Mouse (Mus musculus): ENCODE results near the gene Mybbp1a. TPM values are rescaled to one million over a fixed set of nuclear protein-coding genes. Genes with fewer than 3 reads are reported as not detected.

Mybbp1a gene
- polyA plus RNA-seq, 1 experiment from 2014 or later: 61.9 TPM

DNA sequence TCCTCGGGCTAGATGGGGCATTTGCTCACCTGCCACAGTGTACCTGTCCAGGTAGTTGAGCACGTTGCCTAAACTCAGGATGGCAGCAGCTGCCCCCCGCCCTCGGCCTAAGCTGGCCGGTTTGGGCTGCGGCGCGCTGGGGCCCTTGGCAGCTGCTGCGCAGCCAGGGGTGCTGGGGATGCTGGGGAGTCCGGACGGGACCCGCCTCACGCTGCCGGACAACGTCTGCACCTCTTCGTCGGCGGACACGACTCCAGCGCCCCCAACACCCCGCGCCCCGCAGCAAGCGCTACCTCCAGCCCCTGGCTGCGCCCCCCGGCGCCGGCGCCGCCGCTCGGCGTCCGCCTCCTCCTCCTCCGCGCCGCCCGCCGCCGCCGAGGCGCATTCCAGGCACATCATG lies 48.2 kb downstream of the Mybbp1a start:
- peak; percentile 6; the same call in 1 of the 2 replicates for ATAC-seq (ENCODE audit: insufficient number of reproducible peaks, insufficient read depth, low FRiP score, low read depth)
- Histone ChIP-seq H3K27ac (replicated peaks in 1 of 2; ENCODE audit: control insufficient read depth in 1 of 2, insufficient read depth in 1 of 2, low read depth in 2 of 2, low read length in 2 of 2) (no peak overlapping the region), H3K4me2 (ENCODE audit: low read length) (peak overlapping the region; percentile 98), H3K36me3 (ENCODE audit: control insufficient read depth, insufficient read depth, low read length) (no peaks in the 10 kb centered on the region), H3K4me1 (ENCODE audit: control insufficient read depth in 2 of 2, insufficient read depth in 2 of 2, low read length in 2 of 2) (peaks cover 3 to 13% of the 10 kb centered on the region in 2 experiments; a peak in 3 of 4 replicates), H3K9ac (ENCODE audit: low read length) (peak overlapping the region; percentile 67), H3K27me3 (ENCODE audit: control insufficient read depth, insufficient read depth, low read length) (peaks cover 27% of the 10 kb centered on the region), H3K9me3 (ENCODE audit: control insufficient read depth, low read length) (no peaks in the 10 kb centered on the region), H3K4me3 (ENCODE audit: control insufficient read depth in 1 of 2, insufficient read depth in 1 of 2, low read depth in 1 of 2, low read length in 2 of 2) (peak overlapping the region; percentile 48 to 62)
- WGBS: under 1% methylated on average over 36 of the region's 42 CpGs

GRCm38 (mm10) chr11:72489881-72490301 lies 48.7 kb downstream of the Mybbp1a start, which contains the start of gene Spns2:
Spns2 (minus strand) TSS chr11:72489904.
- Histone ChIP-seq H3K4me3 (ENCODE audit: control insufficient read depth in 1 of 2, insufficient read depth in 1 of 2, low read depth in 1 of 2, low read length in 2 of 2) (peak within 1 kb of the TSS; percentile 48 to 62), H3K27ac (replicated peaks in 1 of 2; ENCODE audit: control insufficient read depth in 1 of 2, insufficient read depth in 1 of 2, low read depth in 2 of 2, low read length in 2 of 2) (no peak within 1 kb of the TSS), H3K9me3 (ENCODE audit: control insufficient read depth, low read length) (no peaks in the 10 kb centered on the region), H3K27me3 (ENCODE audit: control insufficient read depth, insufficient read depth, low read length) (peaks cover 27% of the 10 kb centered on the region), H3K4me1 (ENCODE audit: control insufficient read depth in 2 of 2, insufficient read depth in 2 of 2, low read length in 2 of 2) (peaks cover 3 to 13% of the 10 kb centered on the region in 2 experiments; a peak in 3 of 4 replicates), H3K9ac (ENCODE audit: low read length) (peak within 1 kb of the TSS; percentile 67), H3K4me2 (ENCODE audit: low read length) (peak within 1 kb of the TSS; percentile 98), H3K36me3 (ENCODE audit: control insufficient read depth, insufficient read depth, low read length) (no peaks in the 10 kb centered on the region)
- ATAC-seq (ENCODE audit: insufficient number of reproducible peaks, insufficient read depth, low FRiP score, low read depth): peak; percentile 82
- under 1% methylated on average over 42 of the region's 42 CpGs for WGBS

DNA sequence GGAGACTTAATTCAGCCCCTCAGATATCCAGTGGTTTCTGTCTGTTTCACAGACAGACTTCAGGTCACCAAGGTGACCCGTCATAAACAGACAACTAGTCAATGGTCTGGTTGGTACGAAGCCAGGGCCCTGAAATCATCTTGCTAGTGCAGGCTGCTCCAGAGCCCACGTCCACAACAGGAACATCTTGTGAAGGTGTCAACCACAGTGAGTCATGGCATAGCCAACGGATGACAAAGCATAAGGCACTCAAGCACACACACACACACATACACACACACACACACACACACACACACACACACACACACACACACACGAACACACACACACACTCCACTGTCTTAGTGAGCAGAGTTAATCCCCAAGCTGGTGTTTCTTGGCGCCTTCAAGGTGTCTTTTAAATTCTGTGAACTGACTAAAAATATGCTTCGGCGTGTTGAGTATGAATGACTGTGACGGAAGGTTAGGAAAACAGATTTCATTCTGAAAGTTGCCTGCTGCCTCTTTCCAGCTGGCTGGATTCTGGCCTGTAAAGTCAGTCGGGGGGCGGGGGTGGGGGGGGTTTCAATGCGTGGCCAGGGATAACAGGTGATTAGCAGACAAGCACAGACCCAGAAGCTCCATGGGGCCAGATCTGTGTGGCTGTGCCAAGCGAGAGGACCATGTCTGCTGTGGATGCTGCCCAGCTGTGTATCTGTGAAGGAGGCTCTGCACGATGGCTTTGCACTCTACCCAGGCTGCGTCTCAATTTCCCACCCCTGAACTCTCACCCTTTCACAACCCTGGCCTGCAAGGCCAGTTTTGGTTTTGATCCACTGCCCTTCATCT lies 50.2 kb downstream of the Mybbp1a start:
- WGBS: 67% methylated on average over 15 of the region's 15 CpGs
- no peak overlapping the region for H3K9ac ChIP-seq (ENCODE audit: low read length)
- H3K4me1 ChIP-seq (ENCODE audit: control insufficient read depth in 2 of 2, insufficient read depth in 2 of 2, low read length in 2 of 2): peaks cover 3 to 13% of the 10 kb centered on the region in 2 experiments; a peak in 3 of 4 replicates
- H3K4me2 ChIP-seq (ENCODE audit: low read length): no peak overlapping the region
- ATAC-seq (ENCODE audit: insufficient number of reproducible peaks, insufficient read depth, low FRiP score, low read depth): no peak
- H3K4me3 ChIP-seq (ENCODE audit: control insufficient read depth in 1 of 2, insufficient read depth in 1 of 2, low read depth in 1 of 2, low read length in 2 of 2): no peak overlapping the region
- H3K27ac ChIP-seq (replicated peaks in 1 of 2; ENCODE audit: control insufficient read depth in 1 of 2, insufficient read depth in 1 of 2, low read depth in 2 of 2, low read length in 2 of 2): no peak overlapping the region
- H3K9me3 ChIP-seq (ENCODE audit: control insufficient read depth, low read length): no peaks in the 10 kb centered on the region
- H3K36me3 ChIP-seq (ENCODE audit: control insufficient read depth, insufficient read depth, low read length): no peaks in the 10 kb centered on the region
- peaks cover 27% of the 10 kb centered on the region for H3K27me3 ChIP-seq (ENCODE audit: control insufficient read depth, insufficient read depth, low read length)

DNA sequence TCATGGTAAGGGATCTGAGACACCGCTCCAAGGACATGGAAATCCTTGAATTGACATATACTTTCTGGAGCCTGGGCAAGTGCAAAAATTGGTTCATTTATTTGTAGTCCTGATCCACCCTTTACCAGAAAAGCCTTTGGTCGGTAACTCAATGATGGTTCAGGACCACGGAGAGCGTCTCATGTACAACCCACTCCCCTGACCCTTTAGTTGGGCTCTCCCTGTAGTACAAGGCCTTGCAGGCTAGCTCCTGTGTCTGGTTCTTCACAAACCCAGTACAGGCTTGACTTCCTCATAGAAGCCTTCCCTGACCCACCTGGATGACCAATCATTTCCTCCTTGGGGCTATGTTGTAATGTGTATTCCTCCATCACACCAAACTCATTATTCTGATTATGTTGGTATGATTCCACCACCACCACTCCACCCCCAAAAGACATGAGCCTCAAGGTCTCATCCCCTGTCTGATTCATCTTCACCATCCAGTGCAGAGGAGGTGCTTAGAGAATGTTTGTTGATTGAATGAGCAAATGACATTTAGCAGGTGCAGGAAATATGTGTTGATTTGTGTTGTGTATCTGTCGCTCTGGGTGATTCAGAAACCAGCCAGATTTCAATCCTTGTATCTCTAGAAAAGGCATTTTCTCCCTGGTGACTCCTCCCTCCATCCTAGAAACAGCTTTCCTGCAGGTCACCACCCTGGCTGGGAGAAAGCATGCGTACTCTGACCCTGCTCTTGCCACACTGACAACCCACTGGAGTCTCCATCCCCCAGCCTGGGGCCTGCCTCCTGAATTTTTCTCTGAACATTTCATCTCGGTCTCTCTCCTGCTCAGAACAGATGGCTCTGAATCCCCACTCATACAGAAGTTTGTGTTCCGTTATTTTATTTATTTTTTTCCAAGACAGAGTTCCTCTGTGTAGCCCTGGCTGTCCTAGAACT lies 53.2 kb downstream of the Mybbp1a start:
- no peak for ATAC-seq (ENCODE audit: insufficient number of reproducible peaks, insufficient read depth, low FRiP score, low read depth)
- no peak overlapping the region for H3K4me2 ChIP-seq (ENCODE audit: low read length)
- no peak overlapping the region for H3K9ac ChIP-seq (ENCODE audit: low read length)
- no peaks in the 10 kb centered on the region for H3K36me3 ChIP-seq (ENCODE audit: control insufficient read depth, insufficient read depth, low read length)
- 48% methylated on average over 8 of the region's 8 CpGs for WGBS
- H3K4me1 ChIP-seq (ENCODE audit: control insufficient read depth in 2 of 2, insufficient read depth in 2 of 2, low read length in 2 of 2): peaks cover under 1 to 3% of the 10 kb centered on the region in 2 experiments; a peak in 3 of 4 replicates
- no peak overlapping the region for H3K27ac ChIP-seq (replicated peaks in 1 of 2; ENCODE audit: control insufficient read depth in 1 of 2, insufficient read depth in 1 of 2, low read depth in 2 of 2, low read length in 2 of 2)
- no peaks in the 10 kb centered on the region for H3K9me3 ChIP-seq (ENCODE audit: control insufficient read depth, low read length)
- peaks cover 6% of the 10 kb centered on the region for H3K27me3 ChIP-seq (ENCODE audit: control insufficient read depth, insufficient read depth, low read length)
- no peak overlapping the region for H3K4me3 ChIP-seq (ENCODE audit: control insufficient read depth in 1 of 2, insufficient read depth in 1 of 2, low read depth in 1 of 2, low read length in 2 of 2)

- Histone ChIP-seq H3K4me1 (ENCODE audit: control insufficient read depth in 2 of 2, insufficient read depth in 2 of 2, low read length in 2 of 2) (no peaks in the 10 kb centered on the region), H3K4me2 (ENCODE audit: low read length) (no peak overlapping the region), H3K9ac (ENCODE audit: low read length) (no peak overlapping the region), H3K4me3 (ENCODE audit: control insufficient read depth in 1 of 2, insufficient read depth in 1 of 2, low read depth in 1 of 2, low read length in 2 of 2) (no peak overlapping the region), H3K27me3 (ENCODE audit: control insufficient read depth, insufficient read depth, low read length) (0 out of 2 replicates have a peak, but pooled peaks cover 4% of the 10 kb centered on the region), H3K9me3 (ENCODE audit: control insufficient read depth, low read length) (no peaks in the 10 kb centered on the region), H3K27ac (replicated peaks in 1 of 2; ENCODE audit: control insufficient read depth in 1 of 2, insufficient read depth in 1 of 2, low read depth in 2 of 2, low read length in 2 of 2) (no peak overlapping the region), H3K36me3 (ENCODE audit: control insufficient read depth, insufficient read depth, low read length) (no peaks in the 10 kb centered on the region)
- ATAC-seq (ENCODE audit: insufficient number of reproducible peaks, insufficient read depth, low FRiP score, low read depth): no peak
- 56% methylated on average over 3 of the region's 3 CpGs for WGBS
Observed at GRCm38 (mm10) chr11:72496066-72496465, 54.9 kb downstream of the Mybbp1a start.

DNA sequence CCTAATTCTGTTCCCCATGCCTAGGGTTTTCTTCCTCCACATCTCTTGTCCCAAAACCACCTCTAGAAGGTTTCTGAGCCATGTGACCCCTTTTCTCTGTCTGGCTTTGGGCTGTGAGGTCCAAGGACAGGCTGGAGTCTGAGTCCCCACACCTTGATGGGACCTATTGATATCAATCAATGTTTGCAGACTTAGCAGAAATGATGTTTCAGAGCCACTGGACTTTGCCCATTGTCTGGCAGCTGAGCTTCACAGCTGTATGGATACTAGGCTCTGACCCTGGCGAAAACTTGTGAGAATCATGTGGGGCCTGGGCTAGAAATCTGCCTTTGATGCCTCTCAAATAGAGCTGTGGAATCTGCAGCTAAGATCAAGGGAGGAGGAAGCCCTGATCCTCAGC lies 55.6 kb downstream of the Mybbp1a start:
- Histone ChIP-seq H3K4me2 (ENCODE audit: low read length) (no peak overlapping the region), H3K27me3 (ENCODE audit: control insufficient read depth, insufficient read depth, low read length) (0 out of 2 replicates have a peak, but pooled peaks cover 4% of the 10 kb centered on the region), H3K27ac (replicated peaks in 1 of 2; ENCODE audit: control insufficient read depth in 1 of 2, insufficient read depth in 1 of 2, low read depth in 2 of 2, low read length in 2 of 2) (no peak overlapping the region), H3K9me3 (ENCODE audit: control insufficient read depth, low read length) (no peaks in the 10 kb centered on the region), H3K4me3 (ENCODE audit: control insufficient read depth in 1 of 2, insufficient read depth in 1 of 2, low read depth in 1 of 2, low read length in 2 of 2) (no peak overlapping the region), H3K36me3 (ENCODE audit: control insufficient read depth, insufficient read depth, low read length) (no peaks in the 10 kb centered on the region), H3K4me1 (ENCODE audit: control insufficient read depth in 2 of 2, insufficient read depth in 2 of 2, low read length in 2 of 2) (peaks cover 4 to 5% of the 10 kb centered on the region in 2 experiments), H3K9ac (ENCODE audit: low read length) (no peak overlapping the region)
- 36% methylated on average over 1 of the region's 1 CpGs for WGBS
- ATAC-seq (ENCODE audit: insufficient number of reproducible peaks, insufficient read depth, low FRiP score, low read depth): no peak

DNA sequence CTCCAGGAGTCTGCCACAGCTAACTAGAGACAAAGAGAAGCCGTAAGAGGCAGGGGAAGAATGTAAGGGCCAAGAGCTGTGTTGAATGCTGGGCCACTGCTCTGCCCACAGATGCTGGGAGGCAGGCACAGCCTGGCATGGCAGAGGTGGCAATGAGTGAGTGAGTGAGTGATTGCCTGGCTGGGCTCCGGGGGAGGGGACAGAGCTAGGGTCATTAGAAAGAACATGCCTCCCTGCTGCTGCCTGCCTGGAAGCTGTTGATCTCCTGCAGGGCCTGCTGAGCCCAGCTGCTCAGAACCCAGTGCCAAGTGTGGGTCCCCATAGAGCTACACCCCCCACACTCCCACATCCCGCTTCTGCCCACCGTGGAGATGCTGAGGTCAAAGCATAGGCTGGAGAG lies 56.2 kb downstream of the Mybbp1a start:
- no peak for ATAC-seq (ENCODE audit: insufficient number of reproducible peaks, insufficient read depth, low FRiP score, low read depth)
- Histone ChIP-seq H3K36me3 (ENCODE audit: control insufficient read depth, insufficient read depth, low read length) (no peaks in the 10 kb centered on the region), H3K9ac (ENCODE audit: low read length) (no peak overlapping the region), H3K9me3 (ENCODE audit: control insufficient read depth, low read length) (no peaks in the 10 kb centered on the region), H3K4me3 (ENCODE audit: control insufficient read depth in 1 of 2, insufficient read depth in 1 of 2, low read depth in 1 of 2, low read length in 2 of 2) (no peak overlapping the region), H3K4me2 (ENCODE audit: low read length) (no peak overlapping the region), H3K4me1 (ENCODE audit: control insufficient read depth in 2 of 2, insufficient read depth in 2 of 2, low read length in 2 of 2) (peaks cover 9 to 10% of the 10 kb centered on the region in 2 experiments), H3K27ac (replicated peaks in 1 of 2; ENCODE audit: control insufficient read depth in 1 of 2, insufficient read depth in 1 of 2, low read depth in 2 of 2, low read length in 2 of 2) (no peak overlapping the region), H3K27me3 (ENCODE audit: control insufficient read depth, insufficient read depth, low read length) (0 out of 2 replicates have a peak, but pooled peaks cover 4% of the 10 kb centered on the region)
- 15% methylated on average over 4 of the region's 4 CpGs for WGBS
